Mouse (Mus musculus) hindbrain, embryonic 11.5 days (tissue): ENCODE data around the gene Morf4l2. TPM values are rescaled to one million over a fixed set of nuclear protein-coding genes. Genes with fewer than 3 reads are reported as not detected.
A peak's percentile ranks its signal among the peaks of the same experiment; 100 is the strongest.

ENCODE experiments used
- ATAC-seq: fragments of 200-750 bp; cut with Nextera tagmentation; 2 replicates; pipeline ENCODE4 v1.8.0; 2017; ENCODE audit warnings: mild to moderate bottlenecking, moderate TSS enrichment, moderate library complexity; ENCODE audit not compliant: low FRiP score
- DNase-seq: peaks from one replicate; pipeline ENCODE4 v3.0.0-alpha.2; 2015; ENCODE audit warnings: low spot score
- H3K27ac ChIP-seq: fragments of 300-500 bp; sonication (generic); 2 replicates; pipeline ENCODE4 v1.5.1; 2014; ENCODE audit warnings: mild to moderate bottlenecking, low read depth, low read length
- H3K27me3 ChIP-seq: fragments of 300-500 bp; sonication (generic); 2 replicates; pipeline ENCODE4 v1.6.1; 2014; ENCODE audit warnings: mild to moderate bottlenecking, low read length, moderate library complexity, mixed read lengths; ENCODE audit not compliant: control insufficient read depth, insufficient read depth
- H3K36me3 ChIP-seq: fragments of 300-500 bp; sonication (generic); 2 replicates; pipeline ENCODE4 v1.6.1; 2014; ENCODE audit warnings: mild to moderate bottlenecking, low read length, moderate library complexity, mixed read lengths; ENCODE audit not compliant: control insufficient read depth, insufficient read depth
- H3K4me1 ChIP-seq: fragments of 300-500 bp; sonication (generic); replicated peaks from 2 replicates; pipeline ENCODE4 v1.6.1; 2014; ENCODE audit warnings: low read length, mixed read lengths; ENCODE audit not compliant: control insufficient read depth, insufficient read depth
- H3K4me2 ChIP-seq: fragments of 300-500 bp; sonication (generic); replicated peaks from 2 replicates; pipeline ENCODE4 v1.6.1; 2014; ENCODE audit warnings: mild to moderate bottlenecking, low read depth, low read length
- H3K4me3 ChIP-seq: fragments of 300-500 bp; sonication (generic); 2 replicates; pipeline ENCODE4 v1.5.1; 2014; ENCODE audit warnings: low read depth, low read length
- H3K9ac ChIP-seq: fragments of 300-500 bp; sonication (generic); 2 replicates; pipeline ENCODE4 v1.6.1; 2014; ENCODE audit warnings: low read depth, low read length
- H3K9me3 ChIP-seq: fragments of 300-500 bp; sonication (generic); 2 replicates; pipeline ENCODE4 v1.6.1; 2016; ENCODE audit warnings: low read length; ENCODE audit not compliant: control insufficient read depth
- WGBS: fragments of 180-500 bp; shearing (Covaris S2); extraction: QIAGEN DNeasy Blood & Tissue Kit; methylation state at CpG from one replicate; pipeline ENCODE4 v1.1.7; 2014; 5-methylcytosine and 5-hydroxymethylcytosine counted together
- polyA plus RNA-seq: library from polyadenylated mRNA; unstranded; fragments of >200 nt; fragmentation: Nextera tagmentation; extraction: Ambion mirVana; gene quantifications from 2 replicates; pipeline ENCODE4 v1.2.1, GENCODE M21; 2014

Gene Morf4l2
- 635 and 657 TPM in 2 replicates for polyA plus RNA-seq

GRCm38 (mm10) chrX:136743459-136743858 is at the start of gene Morf4l2:
Morf4l2 (minus strand) TSS chrX:136743690.
- no peak within 1 kb of the TSS; the same call in 1 of the 2 replicates for H3K9ac ChIP-seq
- H3K4me3 ChIP-seq: no peak within 1 kb of the TSS
- H3K4me2 ChIP-seq: peak within 1 kb of the TSS; percentile 39; the same call in 1 of the 2 replicates
- no peaks in the 10 kb centered on the region for H3K4me1 ChIP-seq
- 89% methylated on average over 12 of the region's 12 CpGs for WGBS
- peak within 1 kb of the TSS; percentile 61 for H3K27ac ChIP-seq
- no peaks in the 10 kb centered on the region for H3K27me3 ChIP-seq
- no peak for DNase-seq
- H3K36me3 ChIP-seq: no peaks in the 10 kb centered on the region
- no peak for ATAC-seq
- H3K9me3 ChIP-seq: no peaks in the 10 kb centered on the region

- Histone ChIP-seq H3K4me2 (no peak overlapping the region), H3K9me3 (no peaks in the 10 kb centered on the region), H3K4me3 (no peak overlapping the region), H3K4me1 (no peaks in the 10 kb centered on the region), H3K27ac (no peak overlapping the region), H3K27me3 (no peaks in the 10 kb centered on the region), H3K9ac (no peak overlapping the region), H3K36me3 (no peaks in the 10 kb centered on the region)
- DNase-seq (no peak), ATAC-seq (no peak)
- WGBS: 91% methylated on average over 4 of the region's 4 CpGs
These were observed 46.0 kb upstream of the Morf4l2 start for GRCm38 (mm10) chrX:136789446-136789845.

GRCm38 (mm10) chrX:136780041-136780440 is 36.6 kb upstream of the Morf4l2 start, which contains the start of gene Glra4:
Glra4 (minus strand) TSS chrX:136780141.
- WGBS: 92% methylated on average over 3 of the region's 3 CpGs
- no peaks in the 10 kb centered on the region; the same call in 1 of the 2 replicates for H3K27me3 ChIP-seq

GRCm38 (mm10) chrX:136779262-136779661 is 35.8 kb upstream of the Morf4l2 start:
- DNase-seq (no peak), ATAC-seq (no peak)
- H3K27me3 ChIP-seq: no peaks in the 10 kb centered on the region; the same call in 1 of the 2 replicates
- WGBS: 64% methylated on average over 2 of the region's 2 CpGs
- no peaks in the 10 kb centered on the region for H3K36me3 ChIP-seq
- no peaks in the 10 kb centered on the region for H3K4me1 ChIP-seq
- no peak overlapping the region for H3K4me2 ChIP-seq
- H3K27ac ChIP-seq: no peak overlapping the region
- no peak overlapping the region for H3K4me3 ChIP-seq
- H3K9ac ChIP-seq: no peak overlapping the region
- H3K9me3 ChIP-seq: no peaks in the 10 kb centered on the region

More at GRCm38 (mm10) chrX:136780041-136780440, 36.6 kb upstream of the Morf4l2 start, which contains the start of gene Glra4:
- DNase-seq (no peak), ATAC-seq (no peak)
- no peak within 1 kb of the TSS for H3K27ac ChIP-seq
- no peaks in the 10 kb centered on the region for H3K9me3 ChIP-seq
- H3K36me3 ChIP-seq: no peaks in the 10 kb centered on the region
- no peak within 1 kb of the TSS for H3K4me2 ChIP-seq
- no peaks in the 10 kb centered on the region for H3K4me1 ChIP-seq
- no peak within 1 kb of the TSS for H3K9ac ChIP-seq
- no peak within 1 kb of the TSS for H3K4me3 ChIP-seq

GRCm38 (mm10) chrX:136778046-136778445 is 34.6 kb upstream of the Morf4l2 start:
- H3K4me3 ChIP-seq: no peak overlapping the region
- no peaks in the 10 kb centered on the region; the same call in 1 of the 2 replicates for H3K27me3 ChIP-seq
- no peak overlapping the region for H3K4me2 ChIP-seq
- ATAC-seq: no peak
- H3K27ac ChIP-seq: no peak overlapping the region
- no peaks in the 10 kb centered on the region for H3K4me1 ChIP-seq
- WGBS: 68% methylated on average over 3 of the region's 3 CpGs
- no peak for DNase-seq
- no peaks in the 10 kb centered on the region for H3K9me3 ChIP-seq
- H3K9ac ChIP-seq: no peak overlapping the region
- no peaks in the 10 kb centered on the region for H3K36me3 ChIP-seq

GRCm38 (mm10) chrX:136773035-136773434 is 29.5 kb upstream of the Morf4l2 start:
- H3K4me1 ChIP-seq: no peaks in the 10 kb centered on the region
- no peaks in the 10 kb centered on the region for H3K27me3 ChIP-seq
- H3K9ac ChIP-seq: no peak overlapping the region
- no peak overlapping the region for H3K4me2 ChIP-seq
- H3K9me3 ChIP-seq: no peaks in the 10 kb centered on the region
- 73% methylated on average over 1 of the region's 1 CpGs for WGBS
- H3K4me3 ChIP-seq: no peak overlapping the region
- no peak for ATAC-seq
- H3K36me3 ChIP-seq: no peaks in the 10 kb centered on the region
- H3K27ac ChIP-seq: no peak overlapping the region
- DNase-seq: no peak

GRCm38 (mm10) chrX:136761103-136762074 is 17.9 kb upstream of the Morf4l2 start:
- Histone ChIP-seq H3K36me3 (no peaks in the 10 kb centered on the region), H3K4me3 (no peak overlapping the region), H3K27ac (no peak overlapping the region), H3K4me1 (no peaks in the 10 kb centered on the region), H3K9me3 (no peaks in the 10 kb centered on the region), H3K27me3 (no peaks in the 10 kb centered on the region), H3K9ac (no peak overlapping the region), H3K4me2 (no peak overlapping the region)
- peak; percentile 51 for DNase-seq
- WGBS: 82% methylated on average over 11 of the region's 11 CpGs
- ATAC-seq: no peak

GRCm38 (mm10) chrX:136755464-136755863 is 12.0 kb upstream of the Morf4l2 start:
- Histone ChIP-seq H3K9ac (no peak overlapping the region), H3K4me1 (no peaks in the 10 kb centered on the region), H3K36me3 (no peaks in the 10 kb centered on the region), H3K9me3 (no peaks in the 10 kb centered on the region), H3K27ac (no peak overlapping the region), H3K4me2 (no peak overlapping the region), H3K4me3 (no peak overlapping the region), H3K27me3 (no peaks in the 10 kb centered on the region)
- ATAC-seq (no peak), DNase-seq (no peak)
- WGBS: 85% methylated on average over 3 of the region's 3 CpGs
